Mouse (Mus musculus) splenic B cell, adult 2 months (primary cell): Measurements from ENCODE around the gene Hba-a1.

Experiments used
- DNase-seq: peaks from one replicate; pipeline ENCODE4 v3.0.0-alpha.2; 2011; ENCODE audit warnings: low read depth, low spot score
- H3K27me3 ChIP-seq: 2 replicates; pipeline ENCODE4 v1.6.1; 2012; ENCODE audit warnings: mild to moderate bottlenecking, low read length, moderate library complexity, mixed read lengths; ENCODE audit not compliant: control insufficient read depth, poor library complexity, insufficient read depth, severe bottlenecking
- H3K36me3 ChIP-seq: 2 replicates; pipeline ENCODE4 v1.6.1; 2012; ENCODE audit warnings: mild to moderate bottlenecking, low read length, moderate library complexity, mixed read lengths; ENCODE audit not compliant: control insufficient read depth, poor library complexity, insufficient read depth, severe bottlenecking

Gene Hba-a1

DNA sequence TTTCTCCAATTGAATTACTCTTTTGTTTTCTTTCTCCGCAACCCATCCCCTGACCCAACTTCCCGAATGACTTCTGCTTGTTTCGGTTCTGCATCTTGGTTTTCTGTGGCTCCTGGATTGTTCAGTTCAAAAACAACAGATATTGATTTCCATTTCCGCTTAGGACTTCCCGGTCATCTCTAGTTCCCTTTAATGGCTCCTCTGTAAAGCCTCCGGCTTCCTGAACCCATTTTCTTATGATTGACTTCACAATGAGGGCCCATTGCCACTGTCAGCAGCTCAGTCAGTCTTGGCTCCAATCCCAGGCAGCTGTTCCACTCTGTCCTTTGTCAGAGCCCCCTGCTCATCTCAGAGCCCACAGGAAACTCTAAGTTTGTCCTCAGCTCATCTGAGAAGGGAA, 47.8 kb downstream of the Hba-a1 start:
- no peaks in the 10 kb centered on the region for H3K27me3 ChIP-seq
- no peak for DNase-seq
- no peaks in the 10 kb centered on the region for H3K36me3 ChIP-seq

GRCm38 (mm10) chr11:32331861-32332260, 48.5 kb downstream of the Hba-a1 start:
- Histone ChIP-seq H3K36me3 (no peaks in the 10 kb centered on the region), H3K27me3 (no peaks in the 10 kb centered on the region)
- no peak for DNase-seq

DNA sequence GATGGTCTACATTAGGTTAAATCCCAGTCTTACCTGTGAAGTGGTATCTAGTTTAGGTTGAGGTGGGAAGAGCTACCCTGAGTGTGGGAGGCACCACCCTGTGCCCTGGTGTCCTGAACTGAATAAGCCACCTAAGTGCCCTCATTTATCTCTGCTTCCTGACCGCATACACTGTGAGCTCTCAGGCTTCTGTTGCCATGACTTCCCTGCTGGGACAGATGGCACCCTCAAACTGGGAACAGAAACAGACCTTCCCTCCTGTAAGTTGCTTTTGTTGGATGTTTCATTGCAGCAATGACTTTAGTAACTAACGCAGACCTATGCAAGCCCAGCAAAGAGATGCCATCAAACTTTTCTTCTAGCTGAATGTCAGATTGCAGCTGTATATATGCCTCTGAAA, 49.9 kb downstream of the Hba-a1 start:
- no peaks in the 10 kb centered on the region for H3K36me3 ChIP-seq
- H3K27me3 ChIP-seq = no peaks in the 10 kb centered on the region
- DNase-seq = no peak
